Mouse (Mus musculus): Measurements from ENCODE around the gene Cmtr1.

GRCm38 (mm10) chr17:29700573-29700972, 40.2 kb downstream of the Cmtr1 start:
- TF ChIP-seq EP300 (optimal IDR thresholded peaks at IDR 0.05) (no peak), CTCF (IDR thresholded peaks at IDR 0.05; ENCODE audit: low read depth) (no peak)

All from stomach, postnatal 0 days (tissue).